Mouse (Mus musculus) liver, adult 2 months (tissue): ENCODE measurements around the gene Podn. TPM values are rescaled to one million over a fixed set of nuclear protein-coding genes. Genes with fewer than 3 reads are reported as not detected.

Experiments used
- DNase-seq: peaks from one replicate; pipeline ENCODE4 v3.0.0-alpha.2; 2011; ENCODE audit warnings: low read depth, low spot score; ENCODE audit errors: extremely low read depth
- H3K27ac ChIP-seq: fragments of 200-500 bp; replicated peaks from 2 replicates; pipeline ENCODE4 v1.5.1; 2012; ENCODE audit warnings: low read depth, mild to moderate bottlenecking, control low read depth, inconsistent platforms, low read length; ENCODE audit not compliant: insufficient read depth
- H3K27me3 ChIP-seq: fragments of 200-500 bp; 2 replicates; pipeline ENCODE4 v1.6.1; 2012; ENCODE audit warnings: mild to moderate bottlenecking, moderate library complexity, low read length, inconsistent platforms; ENCODE audit not compliant: control insufficient read depth, insufficient read depth
- H3K36me3 ChIP-seq: fragments of 200-500 bp; 2 replicates; pipeline ENCODE4 v1.6.1; 2012; ENCODE audit warnings: low read length, inconsistent platforms; ENCODE audit not compliant: control insufficient read depth, insufficient read depth
- H3K4me1 ChIP-seq: fragments of 200-500 bp; 2 replicates; pipeline ENCODE4 v1.6.1; 2011; ENCODE audit warnings: low read length; ENCODE audit not compliant: control insufficient read depth, insufficient read depth
- H3K4me3 ChIP-seq: fragments of 200-500 bp; 2 replicates; pipeline ENCODE4 v1.5.1; 2011; ENCODE audit warnings: low read depth, mild to moderate bottlenecking, control low read depth, low read length, moderate library complexity; ENCODE audit not compliant: insufficient read depth
- H3K79me2 ChIP-seq: fragments of 200-500 bp; 2 replicates; pipeline ENCODE4 v1.6.1; 2012; ENCODE audit warnings: inconsistent platforms, mild to moderate bottlenecking, low read length, moderate library complexity; ENCODE audit not compliant: control insufficient read depth, insufficient read depth
- H3K9ac ChIP-seq: fragments of 200-500 bp; 2 replicates; pipeline ENCODE4 v1.6.1; 2012; ENCODE audit warnings: low read depth, mild to moderate bottlenecking, control low read depth, inconsistent platforms, low read length
- CTCF ChIP-seq: fragments of 200-500 bp; IDR thresholded peaks from 2 replicates; pipeline ENCODE4 v1.5.1; 2011; ENCODE audit warnings: low read depth, low read length, control low read depth
- POLR2A ChIP-seq: fragments of 200-500 bp; IDR thresholded peaks from 2 replicates; pipeline ENCODE4 v1.6.1; 2011; ENCODE audit warnings: low read length, control low read depth; ENCODE audit not compliant: insufficient read depth; ENCODE audit errors: extremely low read depth
- WGBS: fragments of 180-500 bp; shearing (Covaris S2); methylation state at CpG from one replicate; pipeline ENCODE4 v1.1.7; 2018; 5-methylcytosine and 5-hydroxymethylcytosine counted together
- polyA plus RNA-seq: library from polyadenylated mRNA; depleted of rRNA; stranded (reverse); fragments of >200 nt; gene quantifications from 2 replicates; pipeline ENCODE4 v1.2.3, GENCODE M21; 2012; rRNA removed
- total RNA-seq: library from RNA; depleted of rRNA; stranded (reverse); fragments of >200 nt; gene quantifications from 2 replicates; pipeline ENCODE4 v1.2.3, GENCODE M21; 2014; rRNA removed

The Podn gene
- total and polyA plus RNA-seq, 2 experiments: 1.9 to 3.8 TPM

GRCm38 (mm10) chr4:107971162-107971561 lies 125.1 kb downstream of the Podn start:
- no peaks in the 10 kb centered on the region for H3K36me3 ChIP-seq
- 93% methylated on average over 1 of the region's 1 CpGs for WGBS
- no peaks in the 10 kb centered on the region for H3K79me2 ChIP-seq
- no peak overlapping the region for H3K9ac ChIP-seq
- H3K27ac ChIP-seq: no peak overlapping the region
- TF ChIP-seq CTCF (no peak), POLR2A (no peak)
- no peaks in the 10 kb centered on the region for H3K27me3 ChIP-seq
- no peak overlapping the region for H3K4me3 ChIP-seq
- no peaks in the 10 kb centered on the region for H3K4me1 ChIP-seq
- DNase-seq: no peak

- no peak overlapping the region for H3K9ac ChIP-seq
- H3K27ac ChIP-seq: no peak overlapping the region
- DNase-seq: no peak
- TF ChIP-seq CTCF: no peak
- no peak for TF ChIP-seq POLR2A
- no peaks in the 10 kb centered on the region for H3K27me3 ChIP-seq
- H3K4me3 ChIP-seq: no peak overlapping the region
- H3K36me3 ChIP-seq: no peaks in the 10 kb centered on the region
- H3K79me2 ChIP-seq: no peaks in the 10 kb centered on the region
- H3K4me1 ChIP-seq: no peaks in the 10 kb centered on the region
Measured at GRCm38 (mm10) chr4:107969781-107970180, 126.5 kb downstream of the Podn start.

- WGBS: 83% methylated on average over 16 of the region's 16 CpGs
- TF ChIP-seq POLR2A: no peak
- TF ChIP-seq CTCF: no peak
- no peaks in the 10 kb centered on the region for H3K4me1 ChIP-seq
- no peak within 1 kb of the TSS for H3K9ac ChIP-seq
- H3K27me3 ChIP-seq: no peaks in the 10 kb centered on the region
- DNase-seq: no peak
- H3K36me3 ChIP-seq: no peaks in the 10 kb centered on the region
- no peaks in the 10 kb centered on the region for H3K79me2 ChIP-seq
- H3K4me3 ChIP-seq: no peak within 1 kb of the TSS
- H3K27ac ChIP-seq: no peak within 1 kb of the TSS
Measured at GRCm38 (mm10) chr4:107967966-107968682, 128.1 kb downstream of the Podn start, which contains the start of gene Slc1a7. Gene Slc1a7, plus strand, starts transcription at chr4:107968332.

GRCm38 (mm10) chr4:107966416-107967109 lies 129.7 kb downstream of the Podn start:
- Histone ChIP-seq H3K4me1 (no peaks in the 10 kb centered on the region), H3K79me2 (no peaks in the 10 kb centered on the region), H3K27me3 (no peaks in the 10 kb centered on the region), H3K9ac (no peak overlapping the region), H3K27ac (no peak overlapping the region), H3K4me3 (no peak overlapping the region), H3K36me3 (no peaks in the 10 kb centered on the region)
- TF ChIP-seq POLR2A (no peak), CTCF (no peak)
- 63% methylated on average over 5 of the region's 5 CpGs for WGBS
- no peak for DNase-seq

Other genes starting within 250 kb of the Podn start
- 42.3 and 46.1 TPM in 2 replicates for gene Magoh, start 216.7 kb downstream of the Podn start, total RNA-seq
- gene Magoh, start 216.7 kb downstream of the Podn start, polyA plus RNA-seq: 27.4 and 28.5 TPM in 2 replicates
- gene 0610037L13Rik, start 206.6 kb downstream of the Podn start, total RNA-seq: 39.0 and 44.9 TPM in 2 replicates
- 24.3 and 28.2 TPM in 2 replicates for gene 0610037L13Rik, start 206.6 kb downstream of the Podn start, polyA plus RNA-seq
- gene Cpt2, start 172.8 kb downstream of the Podn start, total RNA-seq: 106 and 125 TPM in 2 replicates
- 159 and 191 TPM in 2 replicates for gene Cpt2, start 172.8 kb downstream of the Podn start, polyA plus RNA-seq
- 0.07 and 0.09 TPM in 2 replicates for gene Slc1a7, start 128.1 kb downstream of the Podn start, total RNA-seq
- gene Slc1a7, start 128.1 kb downstream of the Podn start, polyA plus RNA-seq: 0.04 and 0.07 TPM in 2 replicates
- gene Scp2, start 48.6 kb upstream of the Podn start, total RNA-seq: 2,678 and 3,000 TPM in 2 replicates
- 1,138 and 1,579 TPM in 2 replicates for gene Scp2, start 48.6 kb upstream of the Podn start, polyA plus RNA-seq
- 141 and 149 TPM in 2 replicates for gene Echdc2, start 69.0 kb upstream of the Podn start, total RNA-seq
- 203 and 264 TPM in 2 replicates for gene Echdc2, start 69.0 kb upstream of the Podn start, polyA plus RNA-seq
- 5.9 and 7.1 TPM in 2 replicates for gene Zyg11a, start 121.6 kb upstream of the Podn start, total RNA-seq
- 3.0 and 6.7 TPM in 2 replicates for gene Zyg11a, start 121.6 kb upstream of the Podn start, polyA plus RNA-seq
- 25.4 and 28.8 TPM in 2 replicates for gene Zyg11b, start 204.7 kb upstream of the Podn start, total RNA-seq
- gene Zyg11b, start 204.7 kb upstream of the Podn start, polyA plus RNA-seq: 5.8 and 6.4 TPM in 2 replicates
- 11.7 and 16.3 TPM in 2 replicates for gene Coa7, start 231.7 kb upstream of the Podn start, total RNA-seq
- gene Coa7, start 231.7 kb upstream of the Podn start, polyA plus RNA-seq: 19.3 and 21.9 TPM in 2 replicates